Mouse (Mus musculus) erythroblast, embryonic 14.5 days (primary cell): ENCODE data around the gene Magea10.

ENCODE experiments used
- GATA1 ChIP-seq: IDR thresholded peaks from 2 replicates; pipeline ENCODE4 v1.6.1; 2012; ENCODE audit warnings: low read length, inconsistent platforms, mixed read lengths
- TAL1 ChIP-seq: IDR thresholded peaks from 3 replicates; pipeline ENCODE4 v1.6.1; 2012; ENCODE audit warnings: low read length, inconsistent platforms, mixed read lengths

DNA sequence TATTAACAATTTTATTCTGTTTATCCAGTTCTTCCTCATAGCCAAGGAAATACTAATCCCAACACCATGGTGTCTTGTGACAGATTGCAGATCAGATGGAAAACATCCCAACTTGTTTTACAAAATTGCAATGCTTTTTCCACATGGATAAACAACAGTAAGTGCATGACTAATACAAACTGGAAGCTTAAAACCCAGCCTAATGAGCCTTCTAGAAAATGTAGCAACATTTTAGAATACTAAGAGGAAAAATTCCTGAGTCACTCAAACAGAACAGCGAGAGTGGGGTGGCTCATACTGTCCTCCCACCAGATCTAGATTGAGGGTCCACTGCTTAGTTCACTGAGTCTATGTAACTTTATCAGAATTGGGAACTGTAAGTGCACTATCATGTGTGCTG lies 4.7 kb downstream of the Magea10 start:
- TF ChIP-seq TAL1, result no peak
- TF ChIP-seq GATA1, result no peak
